Mouse (Mus musculus) forebrain, embryonic 13.5 days (tissue): ENCODE results near the gene Ar. TPM values are rescaled to one million over a fixed set of nuclear protein-coding genes. Genes with fewer than 3 reads are reported as not detected.

ENCODE experiments used
- ATAC-seq: fragments of 200-750 bp; cut with Nextera tagmentation; 2 replicates; pipeline ENCODE4 v1.8.0; 2017
- H3K27ac ChIP-seq: fragments of 300-500 bp; sonication (generic); 2 replicates; pipeline ENCODE4 v1.5.1; 2015; ENCODE audit warnings: inconsistent platforms, mild to moderate bottlenecking, moderate library complexity
- H3K27me3 ChIP-seq: fragments of 300-500 bp; sonication (generic); 2 replicates; pipeline ENCODE4 v1.6.1; 2015; ENCODE audit warnings: mild to moderate bottlenecking, inconsistent platforms
- H3K36me3 ChIP-seq: fragments of 300-500 bp; sonication (generic); 2 replicates; pipeline ENCODE4 v1.6.1; 2015; ENCODE audit warnings: mild to moderate bottlenecking, inconsistent platforms; ENCODE audit not compliant: poor library complexity, severe bottlenecking
- H3K4me1 ChIP-seq: fragments of 300-500 bp; sonication (generic); 2 replicates; pipeline ENCODE4 v1.6.1; 2015; ENCODE audit warnings: inconsistent platforms
- H3K4me2 ChIP-seq: fragments of 300-500 bp; sonication (generic); 2 replicates; pipeline ENCODE4 v1.6.1; 2015; ENCODE audit warnings: inconsistent platforms, mild to moderate bottlenecking, moderate library complexity
- H3K4me3 ChIP-seq: fragments of 300-500 bp; sonication (generic); 2 replicates; pipeline ENCODE4 v1.5.1; 2015; ENCODE audit warnings: mild to moderate bottlenecking, inconsistent platforms
- H3K9ac ChIP-seq: fragments of 300-500 bp; sonication (generic); 2 replicates; pipeline ENCODE4 v1.6.1; 2015; ENCODE audit warnings: mild to moderate bottlenecking, inconsistent platforms
- H3K9me3 ChIP-seq: fragments of 300-500 bp; sonication (generic); replicated peaks from 2 replicates; pipeline ENCODE4 v1.6.1; 2016; ENCODE audit warnings: inconsistent platforms
- WGBS: fragments of 180-500 bp; shearing (Covaris S2); methylation state at CpG from one replicate; pipeline ENCODE4 v1.1.7; 2015; 5-methylcytosine and 5-hydroxymethylcytosine counted together
- polyA plus RNA-seq: library from polyadenylated mRNA; unstranded; fragments of >200 nt; fragmentation: Nextera tagmentation; extraction: Ambion mirVana; gene quantifications from 2 replicates; pipeline ENCODE4 v1.2.1, GENCODE M21; 2015

Gene Ar
- polyA plus RNA-seq, 1 experiment from 2014 or later, result 0.06 TPM

DNA sequence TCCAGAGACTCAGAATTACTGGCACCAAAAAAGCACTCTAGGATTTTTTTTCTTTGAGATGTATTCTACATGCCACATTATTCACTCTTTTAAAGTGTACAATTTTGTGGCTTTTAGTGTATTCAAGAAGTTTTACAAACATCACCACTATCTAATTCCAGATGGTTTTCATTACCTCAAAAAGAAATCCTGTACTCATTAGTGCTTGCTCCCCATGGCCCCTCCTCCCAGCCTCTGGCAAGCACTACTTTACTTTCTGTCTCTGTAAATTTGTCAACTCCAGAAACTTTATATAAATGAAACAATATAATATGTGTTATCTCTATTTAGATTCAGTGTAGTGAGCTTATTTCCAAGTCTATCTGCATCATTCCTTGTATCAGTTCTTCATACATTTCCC is 122.8 kb downstream of the Ar start:
- no peak overlapping the region for H3K4me3 ChIP-seq
- no peak for ATAC-seq
- no peaks in the 10 kb centered on the region for H3K27me3 ChIP-seq
- H3K36me3 ChIP-seq, result no peaks in the 10 kb centered on the region
- H3K4me2 ChIP-seq, result no peak overlapping the region
- H3K9me3 ChIP-seq, result no peaks in the 10 kb centered on the region
- no peaks in the 10 kb centered on the region for H3K4me1 ChIP-seq
- no peak overlapping the region for H3K9ac ChIP-seq
- no peak overlapping the region for H3K27ac ChIP-seq

DNA sequence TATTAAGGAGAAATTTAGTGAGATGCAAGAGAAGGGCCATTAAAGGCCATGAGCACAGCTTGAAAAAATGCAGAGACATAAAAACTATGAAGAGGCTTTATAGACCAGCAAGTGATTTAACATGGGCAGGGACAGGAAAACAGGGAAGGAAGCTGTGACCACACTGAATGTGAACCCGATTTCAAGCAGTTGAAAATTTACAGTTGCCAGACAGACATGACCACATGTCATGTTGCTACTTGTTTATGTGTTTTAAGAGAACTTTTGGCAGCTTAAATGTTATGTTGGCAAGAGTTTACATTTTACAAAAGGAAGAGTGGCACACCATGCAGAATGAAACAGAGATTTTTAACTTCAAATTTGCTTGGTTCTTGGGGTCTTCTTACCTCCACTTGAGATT is 143.2 kb downstream of the Ar start:
- no peak overlapping the region for H3K27ac ChIP-seq
- no peaks in the 10 kb centered on the region for H3K27me3 ChIP-seq
- ATAC-seq, result no peak
- H3K4me1 ChIP-seq, result no peaks in the 10 kb centered on the region
- no peak overlapping the region for H3K4me2 ChIP-seq
- H3K9me3 ChIP-seq, result no peaks in the 10 kb centered on the region
- no peak overlapping the region for H3K9ac ChIP-seq
- H3K4me3 ChIP-seq, result no peak overlapping the region
- 61% methylated on average over 1 of the region's 1 CpGs for WGBS
- H3K36me3 ChIP-seq, result no peaks in the 10 kb centered on the region

DNA sequence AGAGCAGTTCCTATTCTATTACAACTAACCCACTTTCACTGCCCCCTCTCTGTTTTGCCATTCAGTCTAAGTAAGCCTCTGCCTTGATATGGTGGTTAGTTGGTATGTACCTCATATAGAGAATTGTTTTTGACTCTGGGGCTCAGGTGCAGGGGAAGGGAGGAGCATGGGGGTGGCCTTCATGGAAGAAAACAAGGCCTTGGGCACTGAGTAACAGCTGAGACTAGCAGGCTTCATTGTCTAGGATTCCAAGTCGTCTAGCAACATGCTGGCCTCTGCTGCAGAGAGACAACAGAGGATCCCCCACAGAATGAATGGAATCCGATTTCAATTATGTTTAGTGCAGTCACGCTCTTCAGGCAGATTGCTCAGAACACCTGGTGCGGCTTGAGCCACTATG is 152.1 kb downstream of the Ar start:
- 53% methylated on average over 4 of the region's 4 CpGs for WGBS
- H3K4me1 ChIP-seq, result no peaks in the 10 kb centered on the region
- H3K4me3 ChIP-seq, result no peak overlapping the region
- no peaks in the 10 kb centered on the region for H3K36me3 ChIP-seq
- no peak overlapping the region for H3K27ac ChIP-seq
- ATAC-seq, result no peak
- no peaks in the 10 kb centered on the region for H3K9me3 ChIP-seq
- no peak overlapping the region for H3K4me2 ChIP-seq
- no peak overlapping the region for H3K9ac ChIP-seq
- no peaks in the 10 kb centered on the region for H3K27me3 ChIP-seq

DNA sequence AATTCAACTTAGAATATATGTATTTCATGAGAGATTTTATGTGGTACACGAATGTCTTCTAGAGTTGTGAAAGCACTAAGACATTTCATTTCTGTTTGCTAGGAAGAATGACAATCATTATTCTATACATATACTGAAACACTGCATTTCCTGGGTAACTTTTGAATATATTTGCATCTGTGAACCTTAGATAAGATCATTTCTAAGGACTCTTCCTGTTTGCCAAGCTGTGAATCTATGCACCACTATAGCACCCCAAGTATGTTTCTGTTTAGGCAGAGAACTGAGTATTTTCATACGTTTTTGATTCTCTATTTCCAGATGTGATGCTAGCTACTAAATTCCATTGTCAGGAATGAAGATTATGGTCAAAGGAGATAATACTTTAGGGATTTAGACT is 153.4 kb downstream of the Ar start:
- no peaks in the 10 kb centered on the region for H3K27me3 ChIP-seq
- no peak overlapping the region for H3K9ac ChIP-seq
- no peak overlapping the region for H3K4me2 ChIP-seq
- no peaks in the 10 kb centered on the region for H3K36me3 ChIP-seq
- 78% methylated on average over 2 of the region's 2 CpGs for WGBS
- H3K9me3 ChIP-seq, result no peaks in the 10 kb centered on the region
- no peaks in the 10 kb centered on the region for H3K4me1 ChIP-seq
- no peak overlapping the region for H3K27ac ChIP-seq
- ATAC-seq, result no peak
- no peak overlapping the region for H3K4me3 ChIP-seq

DNA sequence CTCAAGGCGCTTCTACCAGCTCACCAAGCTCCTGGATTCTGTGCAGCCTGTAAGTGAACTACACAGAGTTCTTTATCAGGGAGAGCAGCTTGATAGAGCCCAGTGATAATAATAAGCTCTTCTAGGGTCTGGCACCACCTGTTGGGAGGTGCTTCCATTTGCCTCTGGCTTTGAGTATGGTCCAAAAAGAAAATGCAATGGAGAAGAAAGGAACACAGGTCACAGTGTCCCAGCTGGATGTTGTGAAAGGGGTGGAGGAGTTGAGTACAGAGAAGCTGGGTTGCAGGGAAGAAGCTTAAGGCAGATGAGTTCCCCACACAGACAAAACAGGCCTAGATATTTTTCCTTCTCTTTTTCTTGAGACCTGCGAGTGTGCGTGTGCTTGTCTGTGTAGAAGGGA is 167.4 kb downstream of the Ar start:
- ATAC-seq, result no peak

DNA sequence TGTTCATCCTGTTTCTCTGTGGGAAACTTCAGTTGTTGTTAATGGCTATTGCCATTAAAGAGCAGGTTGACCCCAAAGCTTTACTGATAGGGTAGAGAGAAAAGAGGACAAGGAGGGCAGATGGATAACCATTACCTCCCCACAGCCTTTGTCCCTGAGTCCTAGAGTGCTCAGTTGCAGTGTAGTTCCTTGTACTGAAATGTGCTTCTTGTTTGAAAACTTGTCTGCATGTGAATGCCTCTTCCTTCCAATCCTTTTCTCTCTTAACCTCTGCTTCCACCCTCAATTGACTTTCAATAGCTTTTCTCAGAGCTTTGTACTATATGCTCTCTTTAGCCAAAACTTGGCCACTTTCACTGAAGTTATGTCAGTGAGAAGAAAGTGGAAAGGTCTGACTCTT is 168.9 kb downstream of the Ar start:
- no peak overlapping the region for H3K4me2 ChIP-seq
- H3K27me3 ChIP-seq, result no peaks in the 10 kb centered on the region
- no peak overlapping the region for H3K9ac ChIP-seq
- no peaks in the 10 kb centered on the region for H3K36me3 ChIP-seq
- no peak for ATAC-seq
- H3K27ac ChIP-seq, result no peak overlapping the region
- no peaks in the 10 kb centered on the region for H3K9me3 ChIP-seq
- no peak overlapping the region for H3K4me3 ChIP-seq
- no peaks in the 10 kb centered on the region for H3K4me1 ChIP-seq

More for the DNA sequence above, 167.4 kb downstream of the Ar start:
- H3K9ac ChIP-seq, result no peak overlapping the region
- no peak overlapping the region for H3K4me2 ChIP-seq
- no peaks in the 10 kb centered on the region for H3K9me3 ChIP-seq
- no peaks in the 10 kb centered on the region for H3K4me1 ChIP-seq
- H3K27me3 ChIP-seq, result no peaks in the 10 kb centered on the region
- H3K27ac ChIP-seq, result no peak overlapping the region
- 85% methylated on average over 1 of the region's 3 CpGs for WGBS
- no peak overlapping the region for H3K4me3 ChIP-seq
- H3K36me3 ChIP-seq, result no peaks in the 10 kb centered on the region

DNA sequence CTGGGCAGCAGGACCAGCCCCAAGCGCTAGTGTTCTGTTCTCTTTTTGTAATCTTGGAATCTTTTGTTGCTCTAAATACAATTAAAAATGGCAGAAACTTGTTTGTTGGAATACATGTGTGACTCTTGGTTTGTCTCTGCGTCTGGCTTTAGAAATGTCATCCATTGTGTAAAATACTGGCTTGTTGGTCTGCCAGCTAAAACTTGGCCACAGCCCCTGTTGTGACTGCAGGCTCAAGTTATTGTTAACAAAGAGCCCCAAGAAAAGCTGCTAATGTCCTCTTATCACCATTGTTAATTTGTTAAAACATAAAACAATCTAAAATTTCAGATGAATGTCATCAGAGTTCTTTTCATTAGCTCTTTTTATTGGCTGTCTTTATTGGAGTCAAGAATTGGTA is 174.5 kb downstream of the Ar start:
- no peaks in the 10 kb centered on the region for H3K9me3 ChIP-seq
- no peak overlapping the region for H3K9ac ChIP-seq
- H3K4me3 ChIP-seq, result no peak overlapping the region
- no peaks in the 10 kb centered on the region for H3K36me3 ChIP-seq
- WGBS, result 90% methylated on average over 2 of the region's 2 CpGs
- no peaks in the 10 kb centered on the region for H3K27me3 ChIP-seq
- H3K4me1 ChIP-seq, result no peaks in the 10 kb centered on the region
- H3K4me2 ChIP-seq, result no peak overlapping the region
- ATAC-seq, result no peak
- no peak overlapping the region for H3K27ac ChIP-seq

DNA sequence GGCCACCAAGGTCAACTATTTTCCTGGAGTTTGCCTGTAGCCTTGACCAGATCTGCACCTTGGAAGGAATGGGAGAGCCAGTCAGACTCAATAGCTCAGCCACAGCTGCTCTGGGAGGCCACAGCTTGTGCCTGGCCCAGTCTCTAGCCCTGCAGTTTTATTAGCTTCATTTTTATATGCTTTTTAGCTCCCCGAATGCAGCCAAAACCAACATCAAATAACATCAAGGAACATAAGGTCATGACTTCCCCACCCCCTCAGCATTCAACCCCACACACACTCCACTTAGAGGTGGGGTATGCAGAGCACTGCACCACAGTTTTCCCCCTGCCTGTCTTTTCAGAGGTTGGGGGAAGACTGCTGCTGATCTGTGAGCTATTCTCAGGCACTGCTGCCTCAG is 198.9 kb downstream of the Ar start:
- Histone ChIP-seq H3K4me3 (no peak overlapping the region), H3K4me1 (no peaks in the 10 kb centered on the region), H3K27ac (no peak overlapping the region), H3K4me2 (no peak overlapping the region), H3K9ac (no peak overlapping the region), H3K27me3 (no peaks in the 10 kb centered on the region), H3K36me3 (no peaks in the 10 kb centered on the region), H3K9me3 (no peaks in the 10 kb centered on the region)
- ATAC-seq, result no peak
- WGBS, result 79% methylated on average over 1 of the region's 1 CpGs

DNA sequence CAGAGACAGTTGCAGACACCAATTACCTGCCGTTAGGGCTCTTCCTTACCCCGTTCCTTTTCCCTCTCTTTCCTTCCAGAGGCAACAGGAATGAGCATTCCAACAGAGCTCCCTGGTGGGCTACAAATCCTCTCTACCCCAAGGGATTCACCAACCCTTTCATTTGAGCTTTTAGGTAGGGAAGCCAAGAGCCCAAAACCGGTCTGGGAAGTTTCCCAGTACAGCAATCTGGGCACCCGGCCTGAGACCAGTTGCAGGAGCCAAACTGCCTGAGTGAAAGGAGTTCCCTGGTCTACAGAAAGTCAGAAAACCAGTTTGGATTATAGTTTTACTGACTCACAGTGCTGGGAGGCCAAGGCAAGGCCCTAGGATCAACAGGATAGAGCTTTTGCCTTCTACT is 199.5 kb downstream of the Ar start:
- no peaks in the 10 kb centered on the region for H3K4me1 ChIP-seq
- H3K27me3 ChIP-seq, result no peaks in the 10 kb centered on the region
- WGBS, result 36% methylated on average over 4 of the region's 4 CpGs
- H3K4me2 ChIP-seq, result no peak overlapping the region
- H3K27ac ChIP-seq, result no peak overlapping the region
- no peak overlapping the region for H3K4me3 ChIP-seq
- H3K36me3 ChIP-seq, result no peaks in the 10 kb centered on the region
- no peak for ATAC-seq
- no peaks in the 10 kb centered on the region for H3K9me3 ChIP-seq
- H3K9ac ChIP-seq, result no peak overlapping the region
